Mouse (Mus musculus) heart, embryonic 15.5 days (tissue): Measurements from ENCODE around the gene Il1rl2. TPM values are rescaled to one million over a fixed set of nuclear protein-coding genes. Genes with fewer than 3 reads are reported as not detected.

Experiments
- ATAC-seq: fragments of 200-750 bp; cut with Nextera tagmentation; replicated peaks from 2 replicates; pipeline ENCODE4 v1.8.0; 2017; ENCODE audit warnings: low read depth, moderate TSS enrichment; ENCODE audit not compliant: insufficient number of reproducible peaks, insufficient read depth, low FRiP score
- H3K27ac ChIP-seq: fragments of 300-500 bp; sonication (generic); 2 replicates; pipeline ENCODE4 v1.5.1; 2015; ENCODE audit warnings: mild to moderate bottlenecking, inconsistent platforms
- H3K27me3 ChIP-seq: fragments of 300-500 bp; sonication (generic); 2 replicates; pipeline ENCODE4 v1.6.1; 2015; ENCODE audit warnings: inconsistent platforms
- H3K36me3 ChIP-seq: fragments of 300-500 bp; sonication (generic); 2 replicates; pipeline ENCODE4 v1.6.1; 2015; ENCODE audit warnings: mild to moderate bottlenecking, inconsistent platforms
- H3K4me1 ChIP-seq: fragments of 300-500 bp; sonication (generic); replicated peaks from 2 replicates; pipeline ENCODE4 v1.6.1; 2015; ENCODE audit warnings: inconsistent platforms
- H3K4me2 ChIP-seq: fragments of 300-500 bp; sonication (generic); 2 replicates; pipeline ENCODE4 v1.6.1; 2015; ENCODE audit warnings: inconsistent platforms, mild to moderate bottlenecking, moderate library complexity
- H3K4me3 ChIP-seq: fragments of 300-500 bp; sonication (generic); 2 replicates; pipeline ENCODE4 v1.5.1; 2015; ENCODE audit warnings: mild to moderate bottlenecking, inconsistent platforms
- H3K9ac ChIP-seq: fragments of 300-500 bp; sonication (generic); 2 replicates; pipeline ENCODE4 v1.6.1; 2015; ENCODE audit warnings: mild to moderate bottlenecking, inconsistent platforms
- H3K9me3 ChIP-seq: fragments of 300-500 bp; sonication (generic); replicated peaks from 2 replicates; pipeline ENCODE4 v1.6.1; 2016; ENCODE audit warnings: inconsistent platforms
- WGBS: fragments of 180-500 bp; shearing (Covaris S2); methylation state at CpG from one replicate; pipeline ENCODE4 v1.1.7; 2015; ENCODE audit warnings: mixed read lengths; 5-methylcytosine and 5-hydroxymethylcytosine counted together
- polyA plus RNA-seq: library from polyadenylated mRNA; unstranded; fragments of >200 nt; fragmentation: Nextera tagmentation; extraction: Ambion mirVana; gene quantifications from 2 replicates; pipeline ENCODE4 v1.2.1, GENCODE M21; 2015

Il1rl2 gene
- polyA plus RNA-seq, 1 experiment from 2014 or later: 4.4 TPM

DNA sequence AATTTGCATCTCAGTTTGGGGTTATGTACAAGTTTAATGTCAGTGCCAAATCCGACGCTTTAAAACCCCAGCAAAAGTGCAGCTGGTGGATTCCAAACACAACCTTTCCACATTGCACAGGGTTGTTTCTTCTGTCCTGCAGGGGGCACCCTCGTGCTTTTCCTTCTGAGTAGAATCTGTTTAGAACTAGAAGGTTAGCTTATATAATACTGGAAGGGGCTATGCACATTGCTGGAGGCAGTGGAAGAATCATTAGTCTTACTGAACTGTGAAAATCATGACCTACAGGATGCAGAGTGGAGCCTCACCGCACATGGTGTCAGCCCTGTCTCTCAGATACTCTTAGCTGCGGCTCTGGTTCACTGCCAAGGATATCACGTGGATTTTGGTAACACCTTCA is 55.7 kb downstream of the Il1rl2 start:
- Histone ChIP-seq H3K9me3 (no peaks in the 10 kb centered on the region), H3K36me3 (no peaks in the 10 kb centered on the region), H3K27ac (no peak overlapping the region), H3K4me1 (no peaks in the 10 kb centered on the region), H3K4me2 (no peak overlapping the region), H3K27me3 (no peaks in the 10 kb centered on the region), H3K9ac (no peak overlapping the region), H3K4me3 (no peak overlapping the region)
- 42% methylated on average over 6 of the region's 6 CpGs for WGBS
- ATAC-seq: no peak

DNA sequence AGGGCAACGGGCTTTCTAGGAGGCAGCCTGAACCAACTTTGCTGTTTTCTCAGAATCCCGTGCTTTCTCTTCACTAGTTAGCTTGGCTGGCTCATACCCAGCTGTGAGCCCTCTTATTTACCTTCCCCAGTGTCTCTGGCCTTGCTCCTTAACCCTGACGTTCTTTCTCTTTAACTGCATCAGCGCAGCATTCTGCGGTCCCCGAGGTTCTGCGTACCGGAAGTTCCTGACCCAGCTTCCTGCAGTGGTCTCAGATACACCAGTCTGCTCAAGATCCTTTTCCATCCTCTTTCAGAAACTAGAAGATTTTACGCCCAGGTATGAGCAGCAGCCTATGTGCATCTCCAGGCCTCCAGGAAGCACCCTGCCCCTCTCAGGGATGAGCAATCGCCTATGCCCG is 56.6 kb downstream of the Il1rl2 start:
- 80% methylated on average over 11 of the region's 11 CpGs for WGBS
- Histone ChIP-seq H3K27me3 (no peaks in the 10 kb centered on the region), H3K27ac (no peak overlapping the region), H3K36me3 (no peaks in the 10 kb centered on the region), H3K9ac (no peak overlapping the region), H3K4me3 (no peak overlapping the region), H3K4me2 (no peak overlapping the region), H3K4me1 (no peaks in the 10 kb centered on the region), H3K9me3 (no peaks in the 10 kb centered on the region)
- ATAC-seq: no peak

DNA sequence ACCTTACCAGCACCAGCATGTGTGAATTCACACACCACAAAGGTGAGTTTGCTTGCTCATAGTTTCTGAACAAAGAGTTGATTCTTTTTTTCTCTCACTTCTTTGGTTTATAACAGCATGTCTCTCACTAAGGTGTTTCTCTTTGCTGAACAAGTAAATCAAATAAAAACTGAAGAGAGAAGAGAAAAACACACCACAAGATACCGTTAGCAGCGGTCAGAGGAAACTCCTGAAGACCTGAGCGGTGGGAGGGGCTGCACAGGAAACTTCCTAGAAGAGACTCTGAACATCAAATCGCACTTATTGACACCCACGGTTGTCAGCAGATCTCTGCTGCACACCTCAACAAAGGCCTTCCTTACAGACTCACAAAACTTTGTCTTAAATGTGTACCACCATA is 58.4 kb downstream of the Il1rl2 start:
- 72% methylated on average over 5 of the region's 5 CpGs for WGBS
- H3K4me2 ChIP-seq: no peak overlapping the region
- H3K27ac ChIP-seq: no peak overlapping the region
- ATAC-seq: no peak
- no peaks in the 10 kb centered on the region for H3K4me1 ChIP-seq
- no peaks in the 10 kb centered on the region for H3K27me3 ChIP-seq
- 0 out of 2 replicates have a peak, but pooled peaks cover 2% of the 10 kb centered on the region for H3K9me3 ChIP-seq
- H3K4me3 ChIP-seq: no peak overlapping the region
- no peaks in the 10 kb centered on the region for H3K36me3 ChIP-seq
- no peak overlapping the region for H3K9ac ChIP-seq

DNA sequence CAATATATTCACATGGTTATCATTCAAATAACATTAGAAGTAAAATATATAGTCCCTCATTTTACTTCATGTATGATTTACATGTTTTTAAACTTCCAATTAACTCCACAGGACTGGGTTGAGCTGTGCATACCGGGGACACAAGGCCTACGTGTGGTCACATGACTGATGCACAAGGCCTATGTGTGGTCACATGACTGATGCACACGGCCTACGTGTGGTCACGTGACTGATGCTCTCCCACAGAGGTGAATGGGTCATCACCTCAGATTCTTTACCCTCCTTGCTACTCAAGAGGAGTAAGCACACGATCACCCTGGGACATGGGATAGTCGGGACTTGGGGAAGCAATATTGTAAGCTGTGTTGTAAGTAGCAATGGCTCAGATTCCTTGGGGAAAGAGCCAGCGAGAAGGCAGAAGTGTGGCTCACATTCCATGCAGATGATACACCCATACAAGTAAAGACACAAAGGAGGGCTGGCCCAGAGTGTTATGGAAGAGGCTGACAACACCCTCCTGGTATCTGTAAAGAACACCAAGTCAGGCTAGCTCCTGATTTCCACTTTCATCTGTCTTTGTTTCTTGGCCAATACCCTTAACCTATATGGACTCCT is 60.6 kb downstream of the Il1rl2 start:
- 0 out of 2 replicates have a peak, but pooled peaks cover 5% of the 10 kb centered on the region for H3K9me3 ChIP-seq
- no peak overlapping the region for H3K9ac ChIP-seq
- H3K36me3 ChIP-seq: no peaks in the 10 kb centered on the region
- no peak overlapping the region for H3K4me3 ChIP-seq
- H3K4me1 ChIP-seq: no peaks in the 10 kb centered on the region
- no peak for ATAC-seq
- 80% methylated on average over 8 of the region's 8 CpGs for WGBS
- H3K27me3 ChIP-seq: no peaks in the 10 kb centered on the region
- H3K27ac ChIP-seq: no peak overlapping the region
- H3K4me2 ChIP-seq: no peak overlapping the region

DNA sequence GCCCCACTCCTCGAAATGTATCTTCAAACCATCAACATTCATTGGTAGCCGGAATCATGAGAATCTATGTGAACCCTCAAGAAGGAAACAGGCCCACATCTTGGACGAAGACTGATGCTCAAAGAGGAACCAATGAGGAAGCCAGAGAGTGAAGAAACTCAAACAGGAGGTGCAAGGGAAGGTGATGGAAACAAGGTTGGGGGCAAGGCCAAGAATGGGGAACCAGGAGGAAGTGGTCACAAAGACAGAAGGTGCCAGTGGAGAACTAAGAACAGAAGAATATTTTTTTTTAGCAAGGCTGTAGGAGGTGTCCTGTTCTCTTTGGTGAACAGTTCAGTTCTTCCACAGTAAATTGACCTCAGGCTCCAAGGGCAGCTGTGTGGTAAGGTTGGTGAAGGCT is 67.0 kb downstream of the Il1rl2 start:
- no peaks in the 10 kb centered on the region for H3K27me3 ChIP-seq
- no peak overlapping the region for H3K4me3 ChIP-seq
- no peak for ATAC-seq
- H3K9ac ChIP-seq: no peak overlapping the region
- no peak overlapping the region for H3K4me2 ChIP-seq
- no peaks in the 10 kb centered on the region for H3K4me1 ChIP-seq
- no peak overlapping the region for H3K27ac ChIP-seq
- 76% methylated on average over 3 of the region's 3 CpGs for WGBS
- H3K9me3 ChIP-seq: 0 out of 2 replicates have a peak, but pooled peaks cover 5% of the 10 kb centered on the region
- H3K36me3 ChIP-seq: no peaks in the 10 kb centered on the region

DNA sequence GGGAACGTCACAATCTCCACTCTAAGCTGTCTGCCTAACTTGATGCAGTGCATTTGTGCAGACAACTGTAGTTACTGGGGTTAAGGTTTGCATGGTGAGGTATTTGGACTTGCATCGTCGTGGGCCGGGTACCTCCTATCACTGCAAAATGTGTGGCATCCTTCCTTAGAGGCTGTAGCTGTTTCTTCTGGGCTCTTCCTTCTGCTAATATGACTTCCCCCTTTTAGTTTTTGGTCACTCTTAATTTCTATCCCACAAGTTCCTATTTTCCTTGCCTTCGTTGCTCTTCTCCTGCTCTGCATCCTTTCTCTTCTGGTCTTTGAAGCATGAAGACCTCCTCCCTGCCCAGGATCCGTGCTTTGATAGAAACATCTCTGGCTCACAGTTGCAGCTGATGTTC is 68.1 kb downstream of the Il1rl2 start:
- Histone ChIP-seq H3K36me3 (no peaks in the 10 kb centered on the region), H3K9me3 (0 out of 2 replicates have a peak, but pooled peaks cover 5% of the 10 kb centered on the region), H3K27ac (no peak overlapping the region), H3K27me3 (no peaks in the 10 kb centered on the region), H3K4me3 (no peak overlapping the region), H3K4me2 (no peak overlapping the region), H3K9ac (no peak overlapping the region), H3K4me1 (no peaks in the 10 kb centered on the region)
- ATAC-seq: no peak
- 74% methylated on average over 6 of the region's 6 CpGs for WGBS

DNA sequence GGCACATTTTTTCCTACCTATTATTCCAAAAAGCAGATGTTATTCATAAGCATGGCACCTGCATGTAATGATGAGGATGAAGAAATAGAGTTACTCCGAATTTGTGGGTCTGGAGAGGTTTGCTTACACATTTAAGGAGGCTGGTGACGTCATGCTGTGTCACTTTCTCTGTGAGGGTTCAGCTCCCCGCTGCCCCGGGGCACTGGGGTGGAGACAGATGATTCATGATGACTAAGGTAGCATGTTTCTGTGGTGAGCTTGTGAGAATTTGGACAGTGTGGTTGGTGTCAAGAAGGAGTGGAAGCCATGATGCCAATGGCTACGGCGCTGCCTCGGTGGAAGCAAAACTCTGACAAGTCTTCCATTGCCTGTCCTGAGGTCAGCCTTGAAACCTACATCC is 68.8 kb downstream of the Il1rl2 start:
- Histone ChIP-seq H3K4me3 (no peak overlapping the region), H3K9me3 (no peaks in the 10 kb centered on the region), H3K4me1 (no peaks in the 10 kb centered on the region), H3K27ac (no peak overlapping the region), H3K9ac (no peak overlapping the region), H3K4me2 (no peak overlapping the region), H3K27me3 (no peaks in the 10 kb centered on the region), H3K36me3 (no peaks in the 10 kb centered on the region)
- ATAC-seq: no peak
- WGBS: 85% methylated on average over 7 of the region's 7 CpGs

DNA sequence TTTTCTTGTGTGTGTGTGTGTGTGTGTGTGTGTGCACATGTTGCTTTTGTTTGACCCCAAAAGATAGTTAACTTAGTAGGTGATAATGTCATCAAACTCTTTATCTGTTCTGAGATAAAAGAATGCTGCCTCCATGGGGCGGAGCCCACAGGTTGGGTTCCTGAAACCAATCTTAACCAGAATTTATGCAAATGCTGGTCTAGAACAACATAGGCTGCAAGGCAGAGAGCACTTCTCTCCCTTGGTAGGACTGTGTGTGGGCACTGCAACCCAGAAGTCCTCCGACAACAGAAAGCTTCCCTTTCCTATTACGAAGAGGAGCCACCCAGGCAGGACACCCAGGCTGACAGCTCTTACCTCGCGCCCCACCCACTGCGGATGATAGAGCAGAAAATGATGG is 75.2 kb downstream of the Il1rl2 start:
- Histone ChIP-seq H3K36me3 (no peaks in the 10 kb centered on the region), H3K4me3 (no peak overlapping the region), H3K27ac (no peak overlapping the region), H3K4me2 (no peak overlapping the region), H3K9ac (no peak overlapping the region), H3K27me3 (no peaks in the 10 kb centered on the region), H3K9me3 (no peaks in the 10 kb centered on the region), H3K4me1 (no peaks in the 10 kb centered on the region)
- no peak for ATAC-seq
- WGBS: 85% methylated on average over 6 of the region's 6 CpGs

DNA sequence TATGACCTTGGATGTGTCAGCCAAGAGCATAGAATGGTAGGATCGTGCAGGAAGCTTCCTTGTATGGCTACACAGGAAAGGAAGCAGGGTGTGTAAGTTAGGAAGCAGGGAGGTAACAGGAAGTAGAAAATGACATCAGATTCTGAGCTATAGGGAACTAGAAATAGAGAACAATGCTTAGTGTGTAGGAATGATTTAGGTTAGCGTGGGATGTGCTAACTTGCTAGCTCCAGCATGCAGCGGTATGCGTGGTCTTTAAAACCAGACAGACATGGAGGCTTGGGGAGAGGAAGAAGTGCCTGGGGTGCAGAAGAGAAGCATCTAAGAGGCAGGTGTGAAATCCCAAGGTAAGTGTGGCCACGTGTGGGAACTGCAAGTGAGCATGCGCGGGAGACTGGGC is 80.3 kb downstream of the Il1rl2 start:
- Histone ChIP-seq H3K9ac (no peak overlapping the region), H3K4me3 (no peak overlapping the region), H3K4me1 (no peaks in the 10 kb centered on the region), H3K4me2 (no peak overlapping the region), H3K9me3 (no peaks in the 10 kb centered on the region), H3K27ac (peak overlapping the region; percentile 21; the same call in 1 of the 2 replicates), H3K36me3 (no peaks in the 10 kb centered on the region), H3K27me3 (no peaks in the 10 kb centered on the region)
- no peak for ATAC-seq
- 69% methylated on average over 7 of the region's 7 CpGs for WGBS

DNA sequence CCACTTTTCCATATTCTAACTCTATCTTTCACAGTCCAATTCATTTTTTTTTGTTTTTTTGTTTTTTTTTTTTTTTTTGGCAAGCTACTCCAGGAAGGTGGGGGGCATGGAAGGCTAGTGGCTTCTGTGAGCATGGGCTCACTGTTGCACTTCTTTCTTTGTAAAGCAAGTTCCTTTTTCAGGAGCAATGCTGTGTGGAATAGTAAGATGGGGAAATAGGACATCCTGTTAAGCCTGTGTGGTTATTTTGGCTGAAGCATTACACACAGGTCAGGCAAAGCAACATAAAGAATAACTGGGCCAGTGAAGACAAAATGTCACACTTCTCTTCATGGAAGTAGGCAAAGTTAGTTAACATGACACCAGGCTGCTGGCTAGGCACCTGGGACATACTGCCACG is 85.5 kb downstream of the Il1rl2 start:
- WGBS: 42% methylated on average over 1 of the region's 1 CpGs
- Histone ChIP-seq H3K27me3 (no peaks in the 10 kb centered on the region), H3K9me3 (no peaks in the 10 kb centered on the region), H3K36me3 (no peaks in the 10 kb centered on the region), H3K9ac (no peak overlapping the region), H3K27ac (no peak overlapping the region), H3K4me1 (no peaks in the 10 kb centered on the region), H3K4me3 (no peak overlapping the region), H3K4me2 (no peak overlapping the region)
- ATAC-seq: no peak

DNA sequence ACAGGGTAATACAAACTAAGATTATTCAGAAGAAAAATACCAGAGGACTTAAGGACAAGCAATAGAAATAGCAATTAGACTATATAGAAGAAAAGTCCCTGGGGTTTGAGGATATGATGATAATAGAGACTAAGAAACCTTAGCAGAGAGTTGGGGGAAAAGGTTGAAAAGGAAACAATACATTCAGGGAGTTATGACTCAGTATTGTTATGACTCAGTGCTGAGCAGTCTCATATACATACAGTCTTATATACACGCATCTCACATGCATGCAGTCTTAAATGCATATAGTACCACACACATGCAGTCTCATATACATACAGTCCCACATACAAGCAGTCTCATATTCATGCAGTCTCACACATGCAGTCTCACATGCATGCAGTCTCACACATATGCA is 88.6 kb downstream of the Il1rl2 start:
- Histone ChIP-seq H3K27ac (no peak overlapping the region), H3K27me3 (no peaks in the 10 kb centered on the region), H3K36me3 (no peaks in the 10 kb centered on the region), H3K9ac (no peak overlapping the region), H3K4me3 (no peak overlapping the region), H3K4me2 (no peak overlapping the region), H3K4me1 (no peaks in the 10 kb centered on the region), H3K9me3 (no peaks in the 10 kb centered on the region)
- WGBS: 82% methylated on average over 1 of the region's 1 CpGs
- ATAC-seq: no peak

DNA sequence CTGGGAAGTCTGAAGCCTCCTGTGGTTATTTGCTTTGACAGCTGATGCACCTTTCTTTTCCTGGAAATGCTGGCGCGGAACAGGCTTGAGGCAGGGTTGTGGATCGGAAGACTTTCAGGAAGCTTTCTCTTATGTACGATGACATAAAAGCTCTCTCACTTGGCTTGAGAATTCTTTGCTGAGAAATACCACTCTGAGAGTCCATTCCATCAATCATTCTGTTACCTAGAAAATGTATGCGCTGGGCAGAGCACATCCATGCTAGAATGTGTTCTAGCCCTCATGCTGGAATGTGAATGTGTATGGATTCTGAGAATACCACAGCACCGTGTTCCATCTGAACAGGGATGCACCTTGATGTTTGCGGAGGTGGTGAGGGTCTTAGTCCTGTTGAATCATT is 89.9 kb downstream of the Il1rl2 start:
- Histone ChIP-seq H3K9ac (no peak overlapping the region), H3K36me3 (no peaks in the 10 kb centered on the region), H3K27me3 (no peaks in the 10 kb centered on the region), H3K4me3 (no peak overlapping the region), H3K4me1 (no peaks in the 10 kb centered on the region), H3K4me2 (no peak overlapping the region), H3K27ac (no peak overlapping the region), H3K9me3 (no peaks in the 10 kb centered on the region)
- no peak for ATAC-seq
- 79% methylated on average over 7 of the region's 7 CpGs for WGBS
